Mouse (Mus musculus) cerebellum, adult 2 months (tissue): ENCODE data around the gene Amigo1.

Experiments used
- CTCF ChIP-seq: fragments of 200-500 bp; IDR thresholded peaks from 2 replicates; pipeline ENCODE4 v1.5.1; 2011; ENCODE audit warnings: low read depth, mild to moderate bottlenecking, control low read depth, low read length, moderate library complexity, borderline replicate concordance; ENCODE audit not compliant: insufficient read depth
- POLR2A ChIP-seq: fragments of 200-500 bp; IDR thresholded peaks from 2 replicates; pipeline ENCODE4 v1.6.1; 2011; ENCODE audit warnings: low read length, control low read depth, borderline replicate concordance; ENCODE audit not compliant: insufficient read depth

DNA sequence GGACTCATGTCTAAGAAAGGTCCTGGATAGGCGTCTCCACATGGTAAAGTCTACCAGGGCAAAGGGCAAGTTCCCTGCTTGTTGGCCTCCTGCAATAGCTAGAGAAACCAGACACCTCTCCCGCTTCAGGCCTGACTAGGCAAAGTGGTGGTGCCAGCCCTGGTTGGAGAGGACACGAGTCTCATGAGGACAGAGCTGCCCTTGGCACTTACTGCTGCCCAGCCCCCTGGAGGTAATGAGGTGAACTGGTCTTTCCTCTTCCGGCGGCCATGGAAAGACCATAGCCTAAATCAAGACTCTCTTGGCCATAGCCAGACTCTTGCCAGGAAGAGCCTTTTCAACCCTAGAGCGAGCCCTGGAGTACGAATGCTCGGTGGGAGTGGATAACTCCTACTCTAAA is 26.3 kb downstream of the Amigo1 start:
- no peak for TF ChIP-seq CTCF
- no peak for TF ChIP-seq POLR2A
